Mouse (Mus musculus): ENCODE measurements at regions not wholly inside any gene's neighbourhood (a gene's known extent, or its start where the extent isn't known, plus 50 kb on each side); places are given as distances from the start of the nearest gene placed in this dataset.

GRCm38 (mm10) chr1:165061420-165061819 lies 99.2 kb downstream of the Tbx19 start:
- TF ChIP-seq NELFE (IDR thresholded peaks at IDR 0.05; ENCODE audit: low read depth, low read length) (no peak), E2F4 (IDR thresholded peaks at IDR 0.05; ENCODE audit: borderline replicate concordance, low read depth, low read length) (no peak), POLR2A (IDR thresholded peaks at IDR 0.05; ENCODE audit: control insufficient read depth in 1 of 2, insufficient read depth in 1 of 2, low read depth in 1 of 2, low read length in 2 of 2, poor library complexity in 1 of 2) (no peak), CTCF (IDR thresholded peaks at IDR 0.05 in 2 of 3, conservative IDR thresholded peaks at IDR 0.05 in 1 of 3; ENCODE audit: control insufficient read depth in 1 of 3, insufficient read depth in 1 of 3, low read depth in 2 of 3, low read length in 3 of 3, poor library complexity in 1 of 3, severe bottlenecking in 1 of 3) (no peak), JUND (IDR thresholded peaks at IDR 0.05; ENCODE audit: low read depth, low read length) (no peak), GATA1 (IDR thresholded peaks at IDR 0.05; ENCODE audit: low read depth, low read length) (no peak), CHD2 (IDR thresholded peaks at IDR 0.05; ENCODE audit: low read length) (no peak), MYC (IDR thresholded peaks at IDR 0.05; ENCODE audit: low read depth, low read length) (no peak), HCFC1 (IDR thresholded peaks at IDR 0.05; ENCODE audit: low read depth, low read length) (no peak), EP300 (IDR thresholded peaks at IDR 0.05; ENCODE audit: low read depth in 1 of 2, low read length in 2 of 2) (no peak), NRF1 (IDR thresholded peaks at IDR 0.05; ENCODE audit: insufficient read depth, low read depth, low read length, poor library complexity, severe bottlenecking) (no peak), POLR2AphosphoS5 (IDR thresholded peaks at IDR 0.05; ENCODE audit: borderline replicate concordance, low read depth, low read length) (no peak), MAZ (IDR thresholded peaks at IDR 0.05; ENCODE audit: low read depth, low read length) (no peak), MXI1 (IDR thresholded peaks at IDR 0.05; ENCODE audit: low read depth, low read length) (no peak)

Measured in MEL (cell line).